Comparison of ENCODE assay signal across 12 mouse cellular contexts in the genomic region with DNA sequence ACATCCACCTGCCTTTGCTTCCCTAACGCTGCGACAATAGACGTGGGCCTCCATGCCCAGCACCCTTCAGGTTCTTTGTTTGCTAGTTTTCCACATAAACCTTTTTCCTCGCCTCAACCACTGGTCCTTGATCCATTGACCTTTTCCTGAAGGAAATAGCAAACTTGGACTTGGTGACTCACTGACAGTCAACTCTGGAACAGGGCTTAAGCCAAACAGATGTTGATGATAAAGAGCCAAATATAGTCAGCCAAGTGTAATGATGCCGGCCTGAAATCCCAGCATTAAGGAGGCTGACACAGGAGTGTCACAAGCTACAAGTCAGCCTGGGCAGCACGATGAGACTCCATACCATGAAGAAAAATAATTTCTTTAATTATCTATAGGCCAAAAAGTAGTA.
"Had no signal": no experiment of that assay in that cellular context is flagged by ENCODE, and none has a peak within 500 bp of the region (broad histone marks: within the 10 kb centered on the region; RNA-seq: fewer than 3 reads in every experiment).

No protein-coding gene starts in this region.

- H3K27me3 ChIP-seq: liver, embryonic 12.5 days; midbrain, embryonic 15.5 days; neural tube, embryonic 13.5 days; stomach, embryonic 15.5 days had no signal

- DNase-seq: kidney, adult 8-10 months; right cerebral cortex, postnatal 4 days; thymus, adult 2 months; thymus, postnatal 25 days had no signal

- H3K27ac ChIP-seq: kidney, postnatal 0 days; limb, embryonic 10.5 days; liver, embryonic 12.5 days; macrophage; midbrain, embryonic 15.5 days; neural tube, embryonic 13.5 days; stomach, embryonic 15.5 days had no signal

- H3K36me3 ChIP-seq: limb, embryonic 10.5 days; liver, embryonic 12.5 days; midbrain, embryonic 15.5 days; neural tube, embryonic 13.5 days; stomach, embryonic 15.5 days had no signal

- H3K4me3 ChIP-seq: limb, embryonic 10.5 days; liver, embryonic 12.5 days; megakaryocyte, embryonic 14.5 days; midbrain, embryonic 15.5 days; neural tube, embryonic 13.5 days; stomach, embryonic 15.5 days had no signal

- H3K4me1 ChIP-seq: limb, embryonic 10.5 days; liver, embryonic 12.5 days; megakaryocyte, embryonic 14.5 days; midbrain, embryonic 15.5 days; neural tube, embryonic 13.5 days; stomach, embryonic 15.5 days had no signal
